Comparison of ENCODE assay signal across 8 mouse cellular contexts in the genomic region with DNA sequence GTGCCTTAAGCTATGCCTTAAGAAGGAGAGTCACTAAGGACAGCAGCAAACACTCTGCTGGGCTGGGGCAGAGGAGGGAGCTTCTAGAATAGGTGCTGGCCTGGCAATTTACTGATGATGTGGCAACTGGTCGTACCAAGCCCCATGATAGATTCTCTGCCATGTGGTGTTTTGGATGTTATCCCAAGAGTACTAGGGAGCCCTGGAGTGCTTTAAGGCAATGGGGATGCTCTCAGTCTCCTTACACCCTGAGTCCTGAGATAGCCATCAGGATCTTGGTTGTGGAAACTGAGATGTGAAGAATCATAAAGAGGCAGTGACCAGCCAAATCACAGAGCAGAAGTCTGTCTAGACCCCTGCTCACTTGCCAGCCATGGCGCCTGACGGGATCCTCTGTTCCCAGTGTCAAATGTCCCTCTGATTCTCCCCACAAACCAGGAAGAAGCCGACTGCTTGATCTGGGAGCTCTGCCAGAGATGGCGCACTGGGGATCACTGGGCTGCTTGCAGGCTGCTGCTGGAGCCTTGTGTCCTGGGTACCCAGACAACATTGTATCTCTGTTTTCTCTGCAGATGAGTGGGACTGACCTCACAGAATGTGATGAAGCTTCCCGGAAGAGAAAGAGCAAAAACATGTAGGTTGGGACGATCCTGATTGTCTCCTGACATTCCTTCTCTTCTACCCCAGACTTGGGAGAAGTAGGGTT.
A peak's percentile ranks its signal among the peaks of the same experiment; 100 is the strongest.
DNase-seq lines count a peak whose midpoint lies in the region; ATAC-seq lines count a peak whose summit lies in the region.

No protein-coding gene starts in this region.

- peak; percentile 46 for DNase-seq in kidney, adult 9 months
- DNase-seq in kidney, adult 18-20 months, result no peak
- DNase-seq in adrenal gland, postnatal 36 days, result peak; percentile 58 to 81
- peak; percentile 56 for DNase-seq in gastrocnemius, postnatal 25 days
- peak; percentile 28 to 45 for DNase-seq in layer of hippocampus, adult 18-20 months (ENCODE audit: low spot score in 2 of 2)
- DNase-seq in thymus, postnatal 10 days (ENCODE audit: low spot score in 2 of 2), result no peak
- DNase-seq in embryo, embryonic 9.5 days (ENCODE audit: extremely low spot score), result no peak

- no peak for ATAC-seq in megakaryocyte progenitor cell, adult 5-6 weeks (replicated peaks; ENCODE audit: poor library complexity)

Comparison
In these comparisons a context has a peak if more than half of its experiments do, and no peak if none do; other contexts are left out.
1. DNase-seq: peak in kidney, adult 9 months (single experiment), adrenal gland, postnatal 36 days (2 of 2), gastrocnemius, postnatal 25 days (single experiment) and layer of hippocampus, adult 18-20 months (2 of 2); none in kidney, adult 18-20 months (single experiment), thymus, postnatal 10 days (0 of 2) and embryo, embryonic 9.5 days (single experiment).